Mouse (Mus musculus): Measurements from ENCODE around the gene Syn3. TPM values are rescaled to one million over a fixed set of nuclear protein-coding genes. Genes with fewer than 3 reads are reported as not detected.

Syn3 gene
- total RNA-seq, 2 experiments from 2014 or later = 0.30 to 0.31 TPM

GRCm38 (mm10) chr10:86339649-86340379 is 158.9 kb downstream of the Syn3 start:
- peak; percentile 97 for DNase-seq (ENCODE audit: low spot score)

GRCm38 (mm10) chr10:86339121-86339520 is 159.6 kb downstream of the Syn3 start:
- no peak for DNase-seq (ENCODE audit: low spot score)

GRCm38 (mm10) chr10:86338121-86338715 is 160.5 kb downstream of the Syn3 start:
- no peak for DNase-seq (ENCODE audit: low spot score)

GRCm38 (mm10) chr10:86337239-86337638 is 161.5 kb downstream of the Syn3 start:
- DNase-seq (ENCODE audit: low spot score) = no peak

- no peak for DNase-seq (ENCODE audit: low spot score)
Measured at GRCm38 (mm10) chr10:86336506-86336905, 162.2 kb downstream of the Syn3 start.

GRCm38 (mm10) chr10:86334581-86334980 is 164.1 kb downstream of the Syn3 start:
- no peak for DNase-seq (ENCODE audit: low spot score)

- DNase-seq (ENCODE audit: low spot score) = no peak
Measured at GRCm38 (mm10) chr10:86332942-86333341, 165.8 kb downstream of the Syn3 start.

GRCm38 (mm10) chr10:86331681-86332281 is 166.9 kb downstream of the Syn3 start:
- no peak for DNase-seq (ENCODE audit: low spot score)

- DNase-seq (ENCODE audit: low spot score) = no peak
Measured at GRCm38 (mm10) chr10:86330993-86331680, 167.6 kb downstream of the Syn3 start.

- no peak for DNase-seq (ENCODE audit: low spot score)
Measured at GRCm38 (mm10) chr10:86329241-86329882, 169.3 kb downstream of the Syn3 start.

- no peak for DNase-seq (ENCODE audit: low spot score)
Measured at GRCm38 (mm10) chr10:86328691-86329090, 170.0 kb downstream of the Syn3 start.

GRCm38 (mm10) chr10:86328143-86328542 is 170.6 kb downstream of the Syn3 start:
- no peak for DNase-seq (ENCODE audit: low spot score)

GRCm38 (mm10) chr10:86325272-86325671 is 173.4 kb downstream of the Syn3 start:
- no peak for DNase-seq (ENCODE audit: low spot score)

- no peak for DNase-seq (ENCODE audit: low spot score)
Measured at GRCm38 (mm10) chr10:86323275-86323994, 175.3 kb downstream of the Syn3 start.

- no peak for DNase-seq (ENCODE audit: low spot score)
Measured at GRCm38 (mm10) chr10:86322006-86322405, 176.7 kb downstream of the Syn3 start.

GRCm38 (mm10) chr10:86321194-86321593 is 177.5 kb downstream of the Syn3 start:
- DNase-seq (ENCODE audit: low spot score) = peak; percentile 82

- DNase-seq (ENCODE audit: low spot score) = no peak
Measured at GRCm38 (mm10) chr10:86320204-86320603, 178.5 kb downstream of the Syn3 start.

- no peak for DNase-seq (ENCODE audit: low spot score)
Measured at GRCm38 (mm10) chr10:86319526-86319925, 179.2 kb downstream of the Syn3 start.

GRCm38 (mm10) chr10:86318552-86319140 is 180.1 kb downstream of the Syn3 start:
- no peak for DNase-seq (ENCODE audit: low spot score)

GRCm38 (mm10) chr10:86317633-86318032 is 181.1 kb downstream of the Syn3 start:
- DNase-seq (ENCODE audit: low spot score) = no peak

GRCm38 (mm10) chr10:86315513-86315912 is 183.2 kb downstream of the Syn3 start:
- DNase-seq (ENCODE audit: low spot score) = peak; percentile 61
